Mouse (Mus musculus) midbrain, embryonic 16.5 days (tissue): ENCODE data around the gene Efhd2. TPM values are rescaled to one million over a fixed set of nuclear protein-coding genes. Genes with fewer than 3 reads are reported as not detected.

Source experiments
- ATAC-seq: fragments of 200-750 bp; cut with Nextera tagmentation; 2 replicates; pipeline ENCODE4 v1.8.0; 2017; ENCODE audit warnings: moderate TSS enrichment
- H3K27ac ChIP-seq: fragments of 300-500 bp; sonication (generic); 2 replicates; pipeline ENCODE4 v1.5.1; 2014; ENCODE audit warnings: mild to moderate bottlenecking, low read length, mixed read lengths
- H3K27me3 ChIP-seq: fragments of 300-500 bp; sonication (generic); 2 replicates; pipeline ENCODE4 v1.6.1; 2014; ENCODE audit warnings: low read depth, low read length, mixed read lengths; ENCODE audit not compliant: control insufficient read depth, insufficient read depth
- H3K36me3 ChIP-seq: fragments of 300-500 bp; sonication (generic); 2 replicates; pipeline ENCODE4 v1.6.1; 2014; ENCODE audit warnings: mild to moderate bottlenecking, low read length, moderate library complexity, mixed read lengths; ENCODE audit not compliant: control insufficient read depth, insufficient read depth
- H3K4me1 ChIP-seq: fragments of 300-500 bp; sonication (generic); 2 replicates; pipeline ENCODE4 v1.6.1; 2014; ENCODE audit warnings: mild to moderate bottlenecking, low read length, mixed read lengths; ENCODE audit not compliant: control insufficient read depth, insufficient read depth
- H3K4me2 ChIP-seq: fragments of 300-500 bp; sonication (generic); 2 replicates; pipeline ENCODE4 v1.6.1; 2014; ENCODE audit warnings: mild to moderate bottlenecking, low read length, mixed read lengths
- H3K4me3 ChIP-seq: fragments of 300-500 bp; sonication (generic); 2 replicates; pipeline ENCODE4 v1.5.1; 2014; ENCODE audit warnings: low read depth, mild to moderate bottlenecking, low read length, moderate library complexity, mixed read lengths
- H3K9ac ChIP-seq: fragments of 300-500 bp; sonication (generic); 2 replicates; pipeline ENCODE4 v1.6.1; 2014; ENCODE audit warnings: low read depth, low read length, mixed read lengths
- H3K9me3 ChIP-seq: fragments of 300-500 bp; sonication (generic); replicated peaks from 2 replicates; pipeline ENCODE4 v1.6.1; 2014; ENCODE audit warnings: mild to moderate bottlenecking, low read length, mixed read lengths; ENCODE audit not compliant: control insufficient read depth, poor library complexity, severe bottlenecking
- WGBS: fragments of 180-500 bp; shearing (Covaris S2); extraction: QIAGEN DNeasy Blood & Tissue Kit; methylation state at CpG from one replicate; pipeline ENCODE4 v1.1.7; 2014; 5-methylcytosine and 5-hydroxymethylcytosine counted together
- polyA plus RNA-seq: library from polyadenylated mRNA; unstranded; fragments of >200 nt; fragmentation: Nextera tagmentation; extraction: Ambion mirVana; gene quantifications from 2 replicates; pipeline ENCODE4 v1.2.1, GENCODE M21; 2015

The Efhd2 gene
- polyA plus RNA-seq, 1 experiment from 2014 or later: 67.4 TPM

GRCm38 (mm10) chr4:141822979-141823378 lies 51.7 kb downstream of the Efhd2 start:
- no peak for ATAC-seq
- no peak overlapping the region for H3K4me3 ChIP-seq
- no peaks in the 10 kb centered on the region for H3K27me3 ChIP-seq
- no peak overlapping the region for H3K27ac ChIP-seq
- no peaks in the 10 kb centered on the region for H3K36me3 ChIP-seq
- no peaks in the 10 kb centered on the region for H3K9me3 ChIP-seq
- no peaks in the 10 kb centered on the region for H3K4me1 ChIP-seq
- H3K4me2 ChIP-seq: no peak overlapping the region
- H3K9ac ChIP-seq: no peak overlapping the region
- 65% methylated on average over 3 of the region's 3 CpGs for WGBS

DNA sequence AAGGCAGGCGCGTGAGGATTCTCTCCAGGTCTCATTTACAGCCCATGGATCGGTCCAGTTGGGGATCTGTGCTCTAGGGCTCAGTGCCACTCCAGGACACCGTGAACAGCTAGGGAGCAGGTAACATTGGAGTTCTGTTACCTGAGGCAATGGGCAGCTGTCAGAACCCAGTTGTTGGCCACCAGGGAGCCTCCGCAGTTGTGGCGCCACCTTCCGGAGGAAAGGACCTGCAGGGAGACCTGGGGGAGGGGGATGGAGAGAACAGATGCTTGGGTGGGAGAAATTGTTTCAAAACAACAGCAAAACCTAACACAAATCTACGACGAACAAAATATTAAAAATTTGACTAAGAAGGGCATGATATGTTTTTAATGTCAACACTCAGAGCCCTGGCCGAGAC lies 52.6 kb downstream of the Efhd2 start:
- 78% methylated on average over 10 of the region's 10 CpGs for WGBS
- Histone ChIP-seq H3K9ac (no peak overlapping the region), H3K27ac (no peak overlapping the region), H3K36me3 (no peaks in the 10 kb centered on the region), H3K4me2 (no peak overlapping the region), H3K9me3 (no peaks in the 10 kb centered on the region), H3K4me1 (no peaks in the 10 kb centered on the region), H3K27me3 (no peaks in the 10 kb centered on the region), H3K4me3 (no peak overlapping the region)
- ATAC-seq: no peak

DNA sequence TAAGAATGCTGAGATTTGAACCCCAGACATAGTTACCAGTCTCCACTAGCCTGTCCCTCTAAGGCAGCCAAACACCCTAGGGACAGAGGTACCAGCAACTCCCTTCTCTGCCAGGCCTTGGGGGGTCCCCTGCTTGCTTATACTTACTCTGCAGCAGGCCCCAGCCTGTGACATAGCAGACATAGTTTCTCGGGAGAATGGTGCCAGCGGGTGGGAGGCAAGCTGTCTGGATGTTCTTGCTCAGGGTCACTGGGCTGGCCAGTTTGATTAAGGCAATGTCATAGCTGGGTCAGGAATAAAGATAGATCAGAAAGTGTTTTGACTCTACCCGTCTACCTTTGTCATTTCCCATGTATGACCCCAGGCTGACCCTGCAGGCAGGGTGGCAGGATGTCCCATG lies 53.5 kb downstream of the Efhd2 start:
- no peak for ATAC-seq
- Histone ChIP-seq H3K9ac (no peak overlapping the region), H3K4me1 (no peaks in the 10 kb centered on the region), H3K4me3 (no peak overlapping the region), H3K27me3 (no peaks in the 10 kb centered on the region), H3K4me2 (no peak overlapping the region), H3K9me3 (no peaks in the 10 kb centered on the region), H3K27ac (no peak overlapping the region), H3K36me3 (no peaks in the 10 kb centered on the region)
- WGBS: 79% methylated on average over 3 of the region's 3 CpGs

DNA sequence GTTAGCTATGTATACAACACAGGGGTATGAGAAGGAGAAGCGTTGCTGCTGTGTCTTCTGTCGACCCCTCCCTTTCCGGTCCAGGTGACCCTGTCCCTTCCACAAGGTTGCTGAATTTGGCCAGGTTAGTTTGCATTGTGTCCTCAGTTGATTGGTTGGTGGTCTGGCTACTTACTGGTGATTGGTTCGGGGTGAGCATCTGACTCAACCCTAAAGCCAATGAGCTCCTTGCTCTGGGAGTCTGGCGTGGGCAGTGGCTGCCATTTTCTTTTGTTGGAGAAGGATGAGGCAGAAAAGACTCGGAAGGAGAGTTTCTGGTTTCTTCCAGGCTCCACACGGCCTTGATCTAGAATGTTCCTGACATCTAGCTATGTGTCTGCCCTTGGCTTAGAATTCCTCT lies 55.4 kb downstream of the Efhd2 start:
- 94% methylated on average over 7 of the region's 7 CpGs for WGBS
- Histone ChIP-seq H3K36me3 (peaks cover 1% of the 10 kb centered on the region; the same call in 1 of the 2 replicates), H3K4me2 (no peak overlapping the region), H3K9ac (no peak overlapping the region), H3K27ac (no peak overlapping the region), H3K4me1 (no peaks in the 10 kb centered on the region), H3K27me3 (no peaks in the 10 kb centered on the region), H3K9me3 (no peaks in the 10 kb centered on the region), H3K4me3 (no peak overlapping the region)
- ATAC-seq: no peak

DNA sequence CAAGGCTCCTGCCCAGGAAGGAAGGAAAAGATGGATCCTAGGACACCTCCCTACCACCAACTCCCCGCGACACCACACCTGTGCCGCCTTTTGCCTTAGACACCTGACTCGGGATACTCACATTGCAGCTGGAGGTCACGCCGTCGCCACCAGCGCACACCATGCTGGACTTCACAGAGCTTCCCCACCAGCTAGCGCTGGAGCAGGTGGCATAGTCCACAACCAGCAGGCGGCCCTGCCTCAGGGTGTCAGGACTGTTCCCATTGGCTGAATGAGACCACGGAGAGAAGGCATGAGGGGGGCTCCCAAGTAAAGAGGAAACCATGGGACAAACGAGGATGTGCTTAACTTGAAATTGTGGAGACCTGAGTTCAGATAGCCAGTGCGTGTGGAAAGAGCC lies 55.9 kb downstream of the Efhd2 start:
- H3K9ac ChIP-seq: no peak overlapping the region
- no peaks in the 10 kb centered on the region for H3K9me3 ChIP-seq
- no peak overlapping the region for H3K27ac ChIP-seq
- 94% methylated on average over 13 of the region's 13 CpGs for WGBS
- H3K27me3 ChIP-seq: no peaks in the 10 kb centered on the region
- no peak for ATAC-seq
- no peaks in the 10 kb centered on the region for H3K4me1 ChIP-seq
- peaks cover 3% of the 10 kb centered on the region for H3K36me3 ChIP-seq
- H3K4me2 ChIP-seq: no peak overlapping the region
- no peak overlapping the region for H3K4me3 ChIP-seq

DNA sequence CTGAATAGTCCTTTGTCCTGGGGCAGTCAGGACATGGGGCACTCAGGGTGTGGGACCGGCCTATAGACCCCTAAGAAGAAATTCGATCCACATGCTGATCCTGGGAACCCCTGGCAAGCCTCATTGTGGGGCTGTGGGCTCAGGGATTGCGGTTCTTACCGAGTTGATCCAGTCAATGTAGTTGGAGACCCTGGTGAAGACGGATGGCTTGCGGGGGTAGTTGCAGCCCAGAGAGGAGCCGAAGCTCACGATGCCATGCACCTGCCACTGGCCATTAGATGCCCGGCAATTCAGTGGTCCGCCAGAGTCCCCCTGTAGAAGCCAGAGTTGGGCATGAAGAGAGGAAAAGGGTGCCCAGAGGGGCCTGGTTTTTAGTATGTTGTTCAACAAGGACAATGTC lies 57.0 kb downstream of the Efhd2 start:
- ATAC-seq: no peak
- Histone ChIP-seq H3K36me3 (peaks cover 7% of the 10 kb centered on the region), H3K9me3 (no peaks in the 10 kb centered on the region), H3K27ac (no peak overlapping the region), H3K4me3 (no peak overlapping the region), H3K4me2 (no peak overlapping the region), H3K9ac (no peak overlapping the region), H3K27me3 (no peaks in the 10 kb centered on the region), H3K4me1 (no peaks in the 10 kb centered on the region)
- WGBS: 49% methylated on average over 10 of the region's 10 CpGs

DNA sequence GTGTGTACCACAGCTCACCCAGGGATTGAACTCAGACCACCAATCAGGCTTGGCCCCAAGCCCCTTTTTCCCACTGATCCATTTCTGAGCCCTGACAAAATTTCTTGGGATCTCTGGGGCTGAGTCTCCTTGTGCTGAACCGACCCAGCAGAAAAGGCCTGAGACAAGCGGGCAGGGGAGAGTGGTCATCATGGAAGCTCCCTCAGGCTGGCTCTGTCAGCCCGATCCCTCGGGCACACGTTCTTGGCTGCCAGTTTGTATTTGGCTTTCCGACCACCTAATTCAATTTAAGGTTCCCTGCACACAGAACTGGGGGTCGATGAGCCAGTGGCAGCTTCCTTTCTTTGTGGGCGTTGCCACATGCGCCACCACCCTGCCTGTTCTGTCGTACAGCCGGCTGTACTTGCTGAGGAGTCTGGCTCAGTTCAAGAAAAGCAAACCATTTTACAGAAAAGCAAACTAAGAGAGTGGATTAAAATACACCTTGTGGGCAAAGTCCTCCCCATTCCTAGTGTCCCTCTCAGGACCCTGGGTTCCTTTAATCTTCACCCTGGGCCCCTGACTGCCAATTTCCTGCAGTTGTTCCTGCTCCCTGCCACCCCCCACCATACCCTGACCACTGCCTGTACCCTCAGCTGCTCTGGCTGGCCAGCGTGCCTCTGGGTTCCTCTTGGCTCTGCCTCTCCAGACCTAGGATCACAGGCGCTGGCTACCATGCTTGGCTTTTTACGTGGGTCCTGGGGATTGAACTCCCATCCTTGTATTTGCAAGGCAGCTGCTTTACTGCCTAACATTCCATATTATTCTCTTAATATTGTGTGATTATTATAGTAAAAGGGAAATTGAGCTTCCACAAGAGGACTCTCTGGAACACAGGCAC lies 57.7 kb downstream of the Efhd2 start:
- H3K9ac ChIP-seq: no peak overlapping the region
- H3K4me3 ChIP-seq: no peak overlapping the region
- 59% methylated on average over 14 of the region's 14 CpGs for WGBS
- no peaks in the 10 kb centered on the region for H3K9me3 ChIP-seq
- no peaks in the 10 kb centered on the region for H3K27me3 ChIP-seq
- peaks cover 7% of the 10 kb centered on the region for H3K36me3 ChIP-seq
- no peak for ATAC-seq
- no peak overlapping the region for H3K4me2 ChIP-seq
- H3K27ac ChIP-seq: no peak overlapping the region
- no peaks in the 10 kb centered on the region for H3K4me1 ChIP-seq

DNA sequence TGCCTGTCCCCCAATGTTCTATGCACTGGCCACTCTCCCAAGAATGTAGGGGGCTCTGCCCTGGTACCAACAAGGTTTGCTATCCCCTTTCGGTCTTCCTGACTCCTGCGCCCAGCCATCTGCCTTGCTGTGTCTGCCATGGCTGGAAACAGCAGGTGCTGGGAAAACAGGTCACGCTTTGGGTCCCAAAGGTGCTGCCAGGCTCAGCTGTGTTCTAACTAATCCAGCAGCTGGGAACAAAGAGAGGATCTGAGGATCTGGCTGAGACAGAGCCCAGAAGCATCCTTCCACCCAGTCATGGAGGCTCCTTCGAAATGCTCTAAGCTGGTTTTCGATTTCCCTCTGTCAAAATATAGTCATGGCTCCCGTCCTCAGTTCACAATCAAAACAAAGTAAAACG lies 58.5 kb downstream of the Efhd2 start:
- ATAC-seq: no peak
- H3K9me3 ChIP-seq: no peaks in the 10 kb centered on the region
- H3K27me3 ChIP-seq: no peaks in the 10 kb centered on the region
- H3K9ac ChIP-seq: no peak overlapping the region
- no peak overlapping the region for H3K4me2 ChIP-seq
- H3K4me3 ChIP-seq: no peak overlapping the region
- H3K27ac ChIP-seq: no peak overlapping the region
- no peaks in the 10 kb centered on the region for H3K4me1 ChIP-seq
- H3K36me3 ChIP-seq: peaks cover 10% of the 10 kb centered on the region
- 68% methylated on average over 7 of the region's 7 CpGs for WGBS

GRCm38 (mm10) chr4:141811375-141811774 lies 63.3 kb downstream of the Efhd2 start:
- WGBS: 98% methylated on average over 7 of the region's 7 CpGs
- ATAC-seq: no peak

More at GRCm38 (mm10) chr4:141811375-141811774, 63.3 kb downstream of the Efhd2 start:
- no peak overlapping the region for H3K4me2 ChIP-seq
- no peaks in the 10 kb centered on the region for H3K9me3 ChIP-seq
- no peaks in the 10 kb centered on the region for H3K4me1 ChIP-seq
- no peak overlapping the region for H3K4me3 ChIP-seq
- H3K36me3 ChIP-seq: peaks cover 40% of the 10 kb centered on the region
- H3K9ac ChIP-seq: no peak overlapping the region
- no peaks in the 10 kb centered on the region for H3K27me3 ChIP-seq
- no peak overlapping the region for H3K27ac ChIP-seq
